Mouse (Mus musculus) forebrain, postnatal 0 days (tissue): ENCODE results near the gene Skida1. TPM values are rescaled to one million over a fixed set of nuclear protein-coding genes. Genes with fewer than 3 reads are reported as not detected.
"Not testable (repeated sequence)": the region's sequence is repeated elsewhere in the genome, so short reads cannot be mapped to it uniquely, and the experiment has no call there.

Source experiments
- ATAC-seq: fragments of 200-750 bp; cut with Nextera tagmentation; 2 replicates; pipeline ENCODE4 v1.8.0; 2017; ENCODE audit warnings: mild to moderate bottlenecking, moderate library complexity
- DNase-seq: peaks from one replicate; pipeline ENCODE4 v3.0.0-alpha.2; 2015
- H3K27ac ChIP-seq: fragments of 300-500 bp; sonication (generic); 2 replicates; pipeline ENCODE4 v1.5.1; 2014; ENCODE audit warnings: low read depth, mild to moderate bottlenecking, antibody characterized with exemption, low read length, moderate library complexity, mixed read lengths
- H3K27me3 ChIP-seq: fragments of 300-500 bp; sonication (generic); 2 replicates; pipeline ENCODE4 v1.6.1; 2014; ENCODE audit warnings: mild to moderate bottlenecking, low read length, mixed read lengths; ENCODE audit not compliant: insufficient read depth
- H3K36me3 ChIP-seq: fragments of 300-500 bp; sonication (generic); 2 replicates; pipeline ENCODE4 v1.6.1; 2014; ENCODE audit warnings: mild to moderate bottlenecking, moderate library complexity; ENCODE audit not compliant: insufficient read depth
- H3K4me1 ChIP-seq: fragments of 300-500 bp; sonication (generic); 2 replicates; pipeline ENCODE4 v1.6.1; 2014; ENCODE audit warnings: antibody characterized with exemption; ENCODE audit not compliant: insufficient read depth
- H3K4me2 ChIP-seq: fragments of 300-500 bp; sonication (generic); 2 replicates; pipeline ENCODE4 v1.6.1; 2014; ENCODE audit warnings: low read depth, mild to moderate bottlenecking, moderate library complexity
- H3K4me3 ChIP-seq: fragments of 300-500 bp; sonication (generic); 2 replicates; pipeline ENCODE4 v1.5.1; 2014; ENCODE audit warnings: low read depth, low read length, mixed read lengths
- H3K9ac ChIP-seq: fragments of 300-500 bp; sonication (generic); 2 replicates; pipeline ENCODE4 v1.6.1; 2014; ENCODE audit warnings: mild to moderate bottlenecking
- H3K9me3 ChIP-seq: fragments of 300-500 bp; sonication (generic); 2 replicates; pipeline ENCODE4 v1.6.1; 2016; ENCODE audit warnings: low read length
- CTCF ChIP-seq: sonication (generic); IDR thresholded peaks from 2 replicates; pipeline ENCODE4 v1.5.1; 2016; ENCODE audit warnings: antibody characterized with exemption, control low read depth, low read depth
- WGBS: fragments of 180-500 bp; shearing (Covaris S2); extraction: QIAGEN DNeasy Blood & Tissue Kit; methylation state at CpG from one replicate; pipeline ENCODE4 v1.1.7; 2014; 5-methylcytosine and 5-hydroxymethylcytosine counted together
- polyA plus RNA-seq: library from polyadenylated mRNA; unstranded; fragments of >200 nt; fragmentation: Nextera tagmentation; extraction: Ambion mirVana; gene quantifications from 2 replicates; pipeline ENCODE4 v1.2.1, GENCODE M21; 2015
- total RNA-seq: library from RNA; depleted of rRNA; stranded (reverse); fragments of >200 nt; gene quantifications from 2 replicates; pipeline ENCODE4 v1.2.3, GENCODE M21; 2014; rRNA removed

Gene Skida1
- total RNA-seq, result 11.4 and 12.6 TPM in 2 replicates
- 4.3 and 4.9 TPM in 2 replicates for polyA plus RNA-seq

- ATAC-seq (peak; percentile 15), DNase-seq (peak; percentile 82)
- WGBS, result under 1% methylated on average over 17 of the region's 17 CpGs
- Histone ChIP-seq H3K27ac (peak within 1 kb of the TSS; percentile 96), H3K9me3 (no peaks in the 10 kb centered on the region), H3K9ac (peak within 1 kb of the TSS; percentile 97), H3K4me1 (peaks cover 10% of the 10 kb centered on the region), H3K4me3 (peak within 1 kb of the TSS; percentile 77), H3K27me3 (no peaks in the 10 kb centered on the region), H3K4me2 (peak within 1 kb of the TSS; percentile 83), H3K36me3 (no peaks in the 10 kb centered on the region)
- TF ChIP-seq CTCF, result no peak
Observed at GRCm38 (mm10) chr2:18048453-18049075, at the start of gene Skida1. TSS of gene Skida1 (minus strand) at chr2:18049051.

GRCm38 (mm10) chr2:18095804-18096203 lies 47.0 kb upstream of the Skida1 start:
- ATAC-seq, result no peak
- WGBS, result 63% methylated on average over 2 of the region's 2 CpGs
- H3K9ac ChIP-seq, result no peak overlapping the region

GRCm38 (mm10) chr2:18094319-18094718 lies 45.5 kb upstream of the Skida1 start:
- no peak for TF ChIP-seq CTCF
- DNase-seq, result no peak
- no peaks in the 10 kb centered on the region for H3K9me3 ChIP-seq
- ATAC-seq, result no peak
- no peak overlapping the region for H3K9ac ChIP-seq
- no peaks in the 10 kb centered on the region for H3K4me1 ChIP-seq
- H3K36me3 ChIP-seq, result peaks cover 14% of the 10 kb centered on the region
- H3K4me2 ChIP-seq, result no peak overlapping the region
- no peak overlapping the region for H3K27ac ChIP-seq
- H3K27me3 ChIP-seq, result no peaks in the 10 kb centered on the region
- H3K4me3 ChIP-seq, result no peak overlapping the region

More at GRCm38 (mm10) chr2:18095804-18096203, 47.0 kb upstream of the Skida1 start:
- no peak for TF ChIP-seq CTCF
- H3K36me3 ChIP-seq, result peaks cover 17% of the 10 kb centered on the region
- no peaks in the 10 kb centered on the region for H3K27me3 ChIP-seq
- no peak for DNase-seq
- no peak overlapping the region for H3K4me3 ChIP-seq
- no peaks in the 10 kb centered on the region for H3K9me3 ChIP-seq
- H3K27ac ChIP-seq, result no peak overlapping the region
- no peaks in the 10 kb centered on the region for H3K4me1 ChIP-seq
- no peak overlapping the region for H3K4me2 ChIP-seq

GRCm38 (mm10) chr2:18093858-18094257 lies 45.0 kb upstream of the Skida1 start:
- ATAC-seq (no peak), DNase-seq (no peak)
- no peak overlapping the region for H3K27ac ChIP-seq
- H3K4me3 ChIP-seq, result no peak overlapping the region
- H3K4me1 ChIP-seq, result no peaks in the 10 kb centered on the region
- no peaks in the 10 kb centered on the region for H3K27me3 ChIP-seq
- TF ChIP-seq CTCF, result no peak
- no peaks in the 10 kb centered on the region for H3K9me3 ChIP-seq
- peaks cover 18% of the 10 kb centered on the region for H3K36me3 ChIP-seq
- WGBS, result 83% methylated on average over 1 of the region's 1 CpGs
- no peak overlapping the region for H3K4me2 ChIP-seq
- H3K9ac ChIP-seq, result no peak overlapping the region

GRCm38 (mm10) chr2:18087695-18088094 lies 38.8 kb upstream of the Skida1 start:
- H3K27me3 ChIP-seq, H3K9ac ChIP-seq, DNase-seq, H3K4me2 ChIP-seq, ATAC-seq, H3K9me3 ChIP-seq, H3K4me3 ChIP-seq, H3K27ac ChIP-seq, H3K4me1 ChIP-seq: not testable (repeated sequence)
- H3K36me3 ChIP-seq, result peaks cover 42% of the 10 kb centered on the region
- 95% methylated on average over 3 of the region's 3 CpGs for WGBS

GRCm38 (mm10) chr2:18080182-18080860 lies 31.5 kb upstream of the Skida1 start:
- 81% methylated on average over 2 of the region's 2 CpGs for WGBS
- ATAC-seq, result no peak
- no peak for TF ChIP-seq CTCF

GRCm38 (mm10) chr2:18071947-18072346 lies 23.1 kb upstream of the Skida1 start:
- WGBS, result 90% methylated on average over 2 of the region's 2 CpGs
- ATAC-seq (no peak), DNase-seq (no peak)
- H3K4me2 ChIP-seq, result no peak overlapping the region
- no peaks in the 10 kb centered on the region for H3K27me3 ChIP-seq
- H3K9ac ChIP-seq, result no peak overlapping the region
- H3K4me1 ChIP-seq, result no peaks in the 10 kb centered on the region; the same call in 1 of the 2 replicates
- no peak overlapping the region for H3K4me3 ChIP-seq
- TF ChIP-seq CTCF, result no peak
- no peaks in the 10 kb centered on the region for H3K9me3 ChIP-seq
- peaks cover 12% of the 10 kb centered on the region for H3K36me3 ChIP-seq
- H3K27ac ChIP-seq, result no peak overlapping the region

More at GRCm38 (mm10) chr2:18080182-18080860, 31.5 kb upstream of the Skida1 start:
- Histone ChIP-seq H3K9me3 (no peaks in the 10 kb centered on the region), H3K27ac (no peak overlapping the region), H3K4me1 (no peaks in the 10 kb centered on the region), H3K9ac (no peak overlapping the region), H3K4me2 (no peak overlapping the region), H3K27me3 (no peaks in the 10 kb centered on the region), H3K36me3 (peaks cover 30% of the 10 kb centered on the region), H3K4me3 (no peak overlapping the region)
- DNase-seq, result no peak
